Mouse (Mus musculus) stomach, postnatal 0 days (tissue): ENCODE measurements around the gene Zfp697.
"Not testable (repeated sequence)": the region's sequence is repeated elsewhere in the genome, so short reads cannot be mapped to it uniquely, and the experiment has no call there.

Source experiments
- CTCF ChIP-seq: IDR thresholded peaks from 2 replicates; pipeline ENCODE4 v1.5.1; 2016; ENCODE audit warnings: antibody characterized with exemption, low read depth, mild to moderate bottlenecking, moderate library complexity
- EP300 ChIP-seq: optimal IDR thresholded peaks from 2 replicates; pipeline ENCODE3; 2016; ENCODE audit warnings: antibody characterized with exemption

DNA sequence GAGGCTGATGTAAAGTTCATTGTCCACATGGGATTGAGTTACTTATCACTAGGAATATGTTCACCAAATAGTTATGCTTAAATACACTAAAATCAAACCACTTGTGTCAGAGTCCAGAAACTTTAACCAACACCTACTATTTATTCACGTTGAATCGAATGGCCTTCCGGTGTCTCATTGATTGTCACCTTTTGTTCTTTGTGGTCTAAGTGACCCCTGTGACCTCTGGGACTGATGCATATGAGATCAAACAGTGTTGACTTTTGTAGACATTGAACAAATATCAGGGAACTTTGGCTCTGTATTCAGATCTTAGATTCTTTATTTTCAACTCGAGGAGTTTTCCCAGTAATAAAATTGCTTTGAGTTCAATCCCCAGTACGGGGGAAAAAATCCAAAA is 71.5 kb downstream of the Zfp697 start:
- not testable (repeated sequence) for TF ChIP-seq CTCF, EP300
